Mouse (Mus musculus) left cerebral cortex, adult 2 months (tissue): ENCODE data around the gene Ing1. TPM values are rescaled to one million over a fixed set of nuclear protein-coding genes. Genes with fewer than 3 reads are reported as not detected.

Experiments used
- DNase-seq, 2 experiments: peaks; one replicate each; pipeline ENCODE4 v3.0.0; 2021 to 2022; ENCODE audit warnings: low spot score in 2 of 2, mixed read lengths in 1 of 2; ENCODE audit errors: extremely low spot score in 1 of 2
- H3K27ac ChIP-seq: fragments of 200-600 bp; 2 replicates; pipeline ENCODE4 v1.8.1; 2022
- H3K4me3 ChIP-seq: fragments of 200-600 bp; 2 replicates; pipeline ENCODE4 v1.8.1; 2022
- CTCF ChIP-seq: fragments of 200-600 bp; IDR thresholded peaks from 2 replicates; pipeline ENCODE4 v1.8.1; 2022; ENCODE audit warnings: antibody characterized with exemption, mild to moderate bottlenecking, moderate library complexity
- intact Hi-C: fragments of 180-260 bp; cut with DNase I; formaldehyde crosslinking; loops from one replicate; pipeline ENCODE4 v1.15.1; 2025
- long read RNA-seq, 2 experiments: library from polyadenylated mRNA; stranded (forward); transcript quantifications; one replicate each; pipeline ENCODE4 v2.0.0; 2021; ENCODE audit warnings: borderline mapping rate in 2 of 2
- total RNA-seq, 2 experiments: library from RNA; stranded (reverse); gene quantifications; 2 replicates each; pipeline ENCODE4 v1.2.3; 2021

Gene Ing1
- 10 to 100 TPM; 51.5 to 66.0 TPM for total RNA-seq
- long read RNA-seq, experiment 1, transcript Ing1-201 (2 exons, 2,814 nt) = major isoform, 43 of 62 reads
- long read RNA-seq, experiment 1, transcript Ing1-202 (2 exons, 1,971 nt) = minor isoform, 11 of 62 reads
- long read RNA-seq, experiment 1, partial matches to known transcripts = 0 of 62 reads
- long read RNA-seq, experiment 1, other reads (novel, unspliced or antisense) = 6 of 62 reads
- long read RNA-seq, experiment 2, transcript Ing1-201 (2 exons, 2,814 nt) = major isoform, 37 of 57 reads
- long read RNA-seq, experiment 2, transcript Ing1-202 (2 exons, 1,971 nt) = minor isoform, 13 of 57 reads
- long read RNA-seq, experiment 2, partial matches to known transcripts = 3 of 57 reads
- long read RNA-seq, experiment 2, other reads (novel, unspliced or antisense) = 2 of 57 reads

DNA sequence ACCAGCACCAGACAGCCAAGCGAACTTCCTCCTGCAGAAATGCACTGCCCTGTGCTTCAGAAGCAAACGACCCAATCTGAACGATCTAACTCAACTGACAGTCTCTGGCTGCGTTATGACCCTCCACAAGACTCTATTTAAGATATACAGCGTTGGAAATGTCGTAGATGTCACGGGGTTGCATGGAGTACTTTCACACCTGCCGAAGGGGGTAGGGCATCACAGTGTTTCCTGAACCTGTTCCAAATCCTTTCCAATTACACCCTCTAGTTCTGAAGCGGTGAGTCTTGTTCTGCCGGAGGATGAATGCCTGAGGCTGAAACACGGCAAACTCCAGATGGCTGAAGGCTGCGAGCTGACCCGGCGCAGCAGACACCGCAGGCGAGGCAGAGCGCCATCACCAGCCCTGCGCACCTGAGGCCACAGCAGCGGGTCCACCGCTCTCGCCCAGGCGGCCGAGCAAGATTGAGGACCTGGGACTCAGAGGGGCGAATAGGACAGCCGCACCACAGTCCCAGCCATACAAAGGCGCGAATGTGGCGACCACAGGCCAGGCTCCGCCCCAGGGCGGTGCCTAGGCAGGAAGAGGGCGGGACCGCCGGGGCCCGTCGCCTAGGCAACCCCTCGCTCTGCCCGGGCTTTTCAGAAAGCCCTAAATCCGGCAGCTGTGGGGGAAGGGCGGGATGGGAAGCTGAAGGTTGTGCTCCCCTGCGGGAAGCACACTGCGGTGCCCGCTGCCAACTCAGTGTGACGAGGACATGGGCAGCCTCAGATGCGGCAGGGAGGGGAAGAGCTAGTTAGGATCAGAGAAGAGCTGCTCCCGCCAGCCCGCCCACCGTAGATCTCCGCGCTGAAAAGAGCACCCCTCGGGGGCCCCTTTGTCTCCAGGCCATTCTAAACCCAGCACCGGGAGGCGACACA lies at the start of gene Ing1:
Ing1 (plus strand) TSS at position 773 of the 921 bp plus-strand sequence.
- no peak for TF ChIP-seq CTCF
- DNase-seq = peak; percentile 92 to 94
- H3K4me3 ChIP-seq = peak within 1 kb of the TSS; percentile 97
- intact Hi-C loops = loop anchor here (1.0 to 10.0 kb wide), 5 partner anchors 58 to 1580 kb away; partner anchors contain the start of genes 1700016D06Rik, Abhd13, Ankrd10 and Lig4
- H3K27ac ChIP-seq = peak within 1 kb of the TSS; percentile 98

DNA sequence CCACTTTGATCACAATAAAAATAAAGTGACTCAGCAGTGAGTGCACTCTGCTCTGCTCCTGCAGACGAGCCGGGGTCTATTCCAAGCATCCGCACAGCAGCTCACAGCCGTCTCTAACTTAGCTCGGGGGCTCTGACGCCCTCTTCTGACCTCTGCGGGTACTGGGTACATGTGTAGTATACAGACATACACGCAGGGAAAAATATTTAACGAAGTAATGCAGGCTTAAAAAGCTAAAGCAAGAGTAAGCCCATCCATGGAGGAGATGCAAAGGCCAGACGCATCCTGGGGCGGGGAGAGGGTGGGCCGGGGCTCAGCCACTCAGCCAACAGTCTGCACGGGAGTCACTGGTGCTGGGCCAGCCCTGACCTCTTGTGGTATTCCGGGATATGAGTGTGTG lies 49.3 kb upstream of the Ing1 start:
- no peak for DNase-seq

DNA sequence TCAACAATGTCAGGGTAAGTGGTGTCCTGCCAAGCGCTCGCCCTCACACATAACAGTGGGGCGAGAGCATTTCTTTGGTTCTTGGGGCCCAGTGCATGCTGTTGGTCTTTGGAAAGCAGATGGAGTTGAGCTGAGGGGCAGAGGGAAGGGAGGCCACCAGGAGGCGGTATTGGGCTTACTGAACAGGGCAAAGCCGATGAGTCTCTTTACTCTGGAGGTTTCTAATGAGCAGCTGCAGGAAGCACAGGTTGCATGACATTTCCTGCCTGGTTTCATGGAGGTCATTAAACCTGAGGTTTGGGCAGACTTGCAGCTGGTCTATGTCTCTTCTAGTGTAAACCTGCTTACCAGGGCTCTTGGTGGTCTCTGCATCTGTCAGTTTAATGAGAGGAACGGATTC lies 48.6 kb upstream of the Ing1 start:
- intact Hi-C loops = no loop called here
- peak; percentile 49 for TF ChIP-seq CTCF
- no peak for DNase-seq

More for the DNA sequence above, 49.3 kb upstream of the Ing1 start:
- intact Hi-C loops = no loop called here
- Histone ChIP-seq H3K27ac (no peak overlapping the region), H3K4me3 (no peak overlapping the region)
- TF ChIP-seq CTCF = no peak

DNA sequence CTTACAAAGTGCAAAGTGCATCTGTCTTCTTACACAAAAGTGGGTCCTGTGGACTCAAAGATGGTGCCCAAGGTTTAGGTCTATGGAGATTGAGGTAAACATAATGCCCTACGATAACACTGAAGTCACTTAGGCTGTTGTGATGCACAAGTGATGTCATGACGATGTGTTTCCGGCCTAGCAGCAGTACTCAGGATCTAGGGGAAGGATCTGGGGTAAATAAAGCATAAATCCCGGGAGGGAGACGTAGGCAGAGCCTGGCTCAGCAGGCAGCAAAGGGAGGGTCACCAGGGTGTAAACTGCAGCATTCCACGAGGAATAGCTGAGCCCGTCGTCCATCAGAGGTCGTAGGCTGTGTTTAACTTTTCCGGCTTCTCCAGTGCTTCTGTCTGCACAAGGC lies 46.5 kb upstream of the Ing1 start:
- H3K27ac ChIP-seq = no peak overlapping the region
- intact Hi-C loops = no loop called here
- no peak for TF ChIP-seq CTCF

More for the DNA sequence above, 48.6 kb upstream of the Ing1 start:
- no peak overlapping the region for H3K27ac ChIP-seq
- no peak overlapping the region for H3K4me3 ChIP-seq

DNA sequence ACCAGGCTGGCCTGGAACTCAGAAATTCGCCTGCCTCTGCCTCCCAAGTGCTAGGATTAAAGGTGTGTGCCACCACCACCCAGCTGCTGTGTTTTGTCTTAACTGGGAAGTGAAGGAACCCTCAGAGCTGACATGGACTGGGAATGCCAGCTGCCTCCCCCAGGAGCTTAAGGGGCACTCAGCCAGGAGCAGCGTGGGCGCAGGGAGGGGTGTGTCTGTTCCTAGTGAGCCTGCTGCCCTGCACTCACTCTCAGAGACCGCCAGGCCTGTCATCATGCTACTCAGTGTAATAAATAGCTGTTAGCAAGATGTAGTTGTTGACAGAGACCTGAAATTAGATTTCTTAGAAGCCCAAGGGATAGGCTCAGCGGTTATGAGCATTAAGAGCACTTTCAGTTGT lies 44.4 kb upstream of the Ing1 start:
- TF ChIP-seq CTCF = no peak; the same call in 1 of the 2 replicates
- no peak for DNase-seq
- H3K27ac ChIP-seq = no peak overlapping the region
- no peak overlapping the region for H3K4me3 ChIP-seq
- intact Hi-C loops = no loop called here

More for the DNA sequence above, 46.5 kb upstream of the Ing1 start:
- DNase-seq = no peak
- no peak overlapping the region for H3K4me3 ChIP-seq

DNA sequence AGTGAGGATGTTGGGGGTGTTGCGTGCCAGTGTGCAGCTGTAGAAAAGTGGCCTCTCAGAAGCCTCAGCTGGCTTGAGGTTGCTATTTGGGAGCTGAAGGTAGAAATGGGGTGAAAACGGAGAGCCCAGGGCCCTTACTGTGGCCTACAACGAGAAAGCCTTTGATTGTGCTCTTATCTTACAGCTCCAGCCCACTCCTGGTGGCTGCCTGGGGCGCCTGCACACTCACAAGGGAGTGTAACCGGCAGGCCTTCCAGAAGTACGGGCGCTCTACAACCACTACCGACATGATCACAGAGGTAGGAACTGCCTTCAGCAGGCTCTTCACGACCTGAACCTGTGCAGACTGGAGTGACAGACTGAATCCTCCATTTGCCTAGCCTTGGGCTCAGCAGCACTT lies 42.7 kb upstream of the Ing1 start:
- no peak for TF ChIP-seq CTCF
- H3K4me3 ChIP-seq = no peak overlapping the region
- no peak for DNase-seq
- intact Hi-C loops = no loop called here
- no peak overlapping the region for H3K27ac ChIP-seq

DNA sequence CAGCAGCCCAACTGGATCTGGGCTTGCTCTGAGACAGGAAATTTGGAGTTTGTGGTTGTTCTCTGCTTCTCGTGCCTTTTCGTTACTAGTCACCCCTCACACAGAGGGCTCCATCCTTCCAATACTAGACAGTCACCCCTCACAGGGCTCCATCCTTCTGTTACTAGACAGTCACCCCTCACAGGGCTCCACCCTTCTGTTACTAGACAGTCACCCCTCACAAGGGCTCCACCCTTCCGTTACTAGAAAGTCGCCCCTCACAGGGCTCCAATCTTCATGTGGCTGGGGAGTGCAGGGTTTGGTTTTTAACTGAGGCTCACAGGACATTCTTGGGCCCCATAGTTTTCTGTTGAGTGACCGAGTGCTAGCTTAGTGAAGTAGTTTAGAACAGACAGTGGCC lies 42.1 kb upstream of the Ing1 start:
- no peak for TF ChIP-seq CTCF
- no peak overlapping the region for H3K4me3 ChIP-seq
- H3K27ac ChIP-seq = no peak overlapping the region
- no peak for DNase-seq
- intact Hi-C loops = no loop called here

DNA sequence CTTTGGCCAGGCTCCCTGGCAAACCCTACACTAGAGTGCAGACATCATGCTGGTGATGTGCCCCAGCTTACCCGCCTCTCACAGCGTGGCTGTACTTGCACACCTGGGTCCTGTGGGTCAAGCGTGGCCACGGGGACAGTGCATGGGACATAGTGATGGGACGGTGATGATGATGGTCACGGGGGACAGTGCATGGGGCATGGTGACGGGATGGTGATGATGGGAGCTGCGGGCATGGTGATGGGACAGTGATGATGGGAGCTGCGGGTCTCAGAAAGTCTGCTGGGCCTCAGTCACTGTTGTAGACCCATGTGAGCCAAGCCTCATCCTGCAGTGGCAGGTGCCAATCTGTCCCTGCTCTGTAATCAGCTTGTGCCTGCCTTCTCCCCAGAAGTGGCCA lies 39.1 kb upstream of the Ing1 start:
- no peak for TF ChIP-seq CTCF
- intact Hi-C loops = no loop called here
- no peak overlapping the region for H3K4me3 ChIP-seq
- H3K27ac ChIP-seq = no peak overlapping the region
- DNase-seq = no peak

DNA sequence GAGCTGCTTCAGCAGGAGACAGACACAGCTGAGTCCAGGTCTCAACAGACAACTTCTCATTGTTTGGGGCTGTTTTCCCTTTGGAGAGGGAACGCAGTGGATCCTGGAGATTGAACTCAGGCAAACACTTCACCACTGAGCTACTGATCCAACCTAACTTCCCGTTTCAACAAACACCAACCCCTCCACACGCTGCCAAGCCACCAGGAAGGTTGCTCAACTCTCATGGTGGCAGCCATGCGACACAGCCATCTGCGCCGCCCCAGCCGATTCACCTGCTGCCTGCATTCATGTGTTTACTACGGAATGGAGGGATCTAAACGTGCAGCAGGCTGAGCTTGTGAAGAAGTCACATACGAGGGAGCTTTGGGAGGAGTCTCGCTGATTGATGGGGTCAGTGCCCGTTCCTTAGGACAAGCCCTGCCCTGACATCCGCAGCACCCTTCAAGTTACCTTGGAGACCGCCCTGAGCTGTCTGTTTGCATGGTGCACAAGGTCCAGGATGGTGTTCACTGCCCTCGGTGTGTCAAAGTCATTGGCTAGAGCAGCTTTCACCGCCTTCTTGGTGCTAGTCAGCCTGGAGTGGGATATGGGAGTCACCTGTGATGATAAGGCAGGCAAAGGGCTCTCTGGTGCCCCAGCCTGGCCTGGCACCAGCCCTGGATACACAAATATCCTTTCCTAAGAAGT lies 37.9 kb upstream of the Ing1 start:
- intact Hi-C loops = no loop called here
- TF ChIP-seq CTCF = no peak
- DNase-seq = no peak

DNA sequence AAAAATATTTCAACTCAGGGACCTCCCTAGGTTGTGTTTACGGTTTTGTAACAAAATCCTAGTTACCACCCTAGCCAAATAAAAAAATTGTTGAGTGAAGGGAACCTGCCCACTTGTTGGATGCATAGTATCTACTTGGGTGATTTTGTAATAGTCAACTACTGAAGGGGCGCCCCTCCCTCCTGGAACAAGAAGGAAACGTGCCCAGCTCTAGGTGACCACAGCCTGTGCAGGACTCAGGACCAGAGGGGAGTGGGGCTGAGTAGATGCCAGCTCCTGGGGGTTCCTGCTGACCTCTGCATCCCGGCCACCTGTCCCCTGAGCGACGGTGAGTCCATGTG lies 37.3 kb upstream of the Ing1 start:
- DNase-seq = no peak
- intact Hi-C loops = no loop called here
- Histone ChIP-seq H3K4me3 (no peak overlapping the region), H3K27ac (no peak overlapping the region)
- no peak for TF ChIP-seq CTCF

More for the DNA sequence above, 37.9 kb upstream of the Ing1 start:
- Histone ChIP-seq H3K27ac (no peak overlapping the region), H3K4me3 (no peak overlapping the region)

DNA sequence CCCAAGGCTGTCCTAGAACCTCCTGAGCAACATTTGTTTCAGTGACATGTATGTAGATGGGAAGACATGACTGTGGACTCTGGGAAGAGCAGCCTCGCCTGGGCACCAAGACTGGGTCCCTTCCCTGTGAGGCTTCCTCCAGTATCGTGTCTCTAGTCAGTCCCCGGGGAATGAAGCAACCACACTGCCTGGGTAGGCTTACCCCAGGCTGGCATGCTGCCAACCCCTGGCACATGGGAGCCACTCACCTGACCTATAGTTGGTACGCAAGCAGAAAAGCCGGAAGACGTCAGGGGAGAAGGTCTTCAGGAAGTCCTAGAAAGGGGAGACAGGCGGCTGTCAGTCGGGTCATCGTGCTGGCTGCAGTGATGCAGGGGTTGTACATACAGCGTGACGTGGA lies 36.7 kb upstream of the Ing1 start:
- intact Hi-C loops = no loop called here
- Histone ChIP-seq H3K27ac (no peak overlapping the region), H3K4me3 (no peak overlapping the region)
- no peak for TF ChIP-seq CTCF
- no peak for DNase-seq

DNA sequence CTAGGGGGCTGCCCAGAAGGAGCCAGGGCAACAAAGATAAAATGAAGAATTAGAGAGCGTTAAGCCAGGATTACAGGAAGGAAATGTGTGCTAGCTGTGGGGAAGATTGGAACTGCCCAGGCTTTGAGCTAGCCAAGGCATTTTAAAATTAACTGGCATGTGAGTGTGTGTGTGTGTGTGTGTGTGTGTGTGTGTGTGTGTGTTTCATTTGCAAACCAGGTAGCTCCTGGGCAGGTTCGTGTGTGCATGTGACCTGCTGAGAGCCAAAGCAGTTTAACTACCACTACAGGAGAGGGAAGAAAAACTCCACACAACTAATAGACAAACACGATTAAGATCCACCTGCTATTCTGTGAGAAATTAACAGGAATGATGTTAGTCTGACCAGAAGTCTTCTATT lies 32.0 kb upstream of the Ing1 start:
- H3K4me3 ChIP-seq = no peak overlapping the region
- no peak for TF ChIP-seq CTCF
- H3K27ac ChIP-seq = no peak overlapping the region
- DNase-seq = no peak
- intact Hi-C loops = no loop called here
